Mouse (Mus musculus) ES-E14 (cell line): ENCODE data around the gene Rplp1. TPM values are rescaled to one million over a fixed set of nuclear protein-coding genes. Genes with fewer than 3 reads are reported as not detected.

Experiments used
- DNase-seq: peaks from one replicate; pipeline ENCODE4 v3.0.0-alpha.2; 2013; ENCODE audit warnings: low read depth, low spot score
- H3K27ac ChIP-seq: 2 replicates; pipeline ENCODE4 v1.5.1; 2012; ENCODE audit warnings: low read depth, mild to moderate bottlenecking, low read length, moderate library complexity, mixed read lengths; ENCODE audit not compliant: poor library complexity, insufficient read depth, severe bottlenecking
- H3K36me3 ChIP-seq: 2 replicates; pipeline ENCODE4 v1.6.1; 2012; ENCODE audit warnings: mild to moderate bottlenecking, low read length, moderate library complexity, mixed read lengths; ENCODE audit not compliant: control insufficient read depth, poor library complexity, insufficient read depth, severe bottlenecking
- H3K4me1 ChIP-seq, 2 experiments: fragments of 150-350 bp in 1 of 2; sonication (generic) in 1 of 2; 2 replicates each; pipeline ENCODE4 v1.6.1; 2012; ENCODE audit warnings: low read length in 2 of 2, mild to moderate bottlenecking in 1 of 2, mixed read lengths in 1 of 2; ENCODE audit not compliant: control insufficient read depth in 2 of 2, insufficient read depth in 2 of 2, poor library complexity in 1 of 2
- H3K4me3 ChIP-seq, 2 experiments: fragments of 150-350 bp in 1 of 2; sonication (generic) in 1 of 2; 2 replicates each; pipeline ENCODE4 v1.5.1; 2012; ENCODE audit warnings: low read length in 2 of 2, low read depth in 1 of 2, mild to moderate bottlenecking in 1 of 2, mixed read lengths in 1 of 2; ENCODE audit not compliant: insufficient read depth in 1 of 2, poor library complexity in 1 of 2, severe bottlenecking in 1 of 2
- H3K9ac ChIP-seq: 2 replicates; pipeline ENCODE4 v1.6.1; 2012; ENCODE audit warnings: low read depth, mild to moderate bottlenecking, low read length, mixed read lengths; ENCODE audit not compliant: poor library complexity, insufficient read depth, severe bottlenecking
- H3K9me3 ChIP-seq: fragments of 150-350 bp; sonication (generic); 2 replicates; pipeline ENCODE4 v1.6.1; 2012; ENCODE audit warnings: low read depth, mild to moderate bottlenecking, low read length; ENCODE audit not compliant: control insufficient read depth, insufficient read depth
- CHD2 ChIP-seq: IDR thresholded peaks from 2 replicates; pipeline ENCODE4 v1.6.1; 2014; ENCODE audit warnings: mild to moderate bottlenecking, low read depth, low read length, inconsistent platforms
- HCFC1 ChIP-seq: IDR thresholded peaks from 2 replicates; pipeline ENCODE4 v1.6.1; 2012; ENCODE audit warnings: low read length, inconsistent platforms, borderline replicate concordance; ENCODE audit not compliant: insufficient read depth
- MAFK ChIP-seq: IDR thresholded peaks from 2 replicates; pipeline ENCODE4 v1.6.1; 2014; ENCODE audit warnings: mild to moderate bottlenecking, low read depth, low read length, inconsistent platforms; ENCODE audit not compliant: insufficient read depth
- ZC3H11A ChIP-seq: IDR thresholded peaks from 2 replicates; pipeline ENCODE4 v1.6.1; 2012; ENCODE audit warnings: low read depth, mild to moderate bottlenecking, inconsistent platforms, low read length, borderline replicate concordance
- ZNF384 ChIP-seq: IDR thresholded peaks from 2 replicates; pipeline ENCODE4 v1.6.1; 2012; ENCODE audit warnings: low read depth, low read length, inconsistent platforms
- in situ Hi-C, 2 experiments: fragments of 600-800 bp; cut with MboI; formaldehyde crosslinking; loops; one replicate each; pipeline ENCODE4 v1.15.1; 2025; ENCODE audit warnings: low sequenced_read_pairs in 2 of 2, inconsistent platforms in 1 of 2; ENCODE audit not compliant: unreplicated experiment in 2 of 2
- total RNA-seq: library from RNA; depleted of rRNA; stranded (reverse); fragments of 300-350 nt; gene quantifications from 2 replicates; pipeline ENCODE4 v1.2.3, GENCODE M21; 2012; rRNA removed

The Rplp1 gene
- total RNA-seq, 1 experiment, result 9,468 TPM

GRCm38 (mm10) chr9:61872246-61872941 lies 41.9 kb downstream of the Rplp1 start:
- Histone ChIP-seq H3K36me3 (no peaks in the 10 kb centered on the region), H3K27ac (no peak overlapping the region), H3K4me3 (no peak overlapping the region), H3K4me1 (peaks cover 0 to 4% of the 10 kb centered on the region in 2 experiments; a peak in 2 of 4 replicates), H3K9me3 (no peaks in the 10 kb centered on the region; the same call in 1 of the 2 replicates), H3K9ac (no peak overlapping the region)
- no peak for DNase-seq
- TF ChIP-seq CHD2 (no peak), HCFC1 (no peak), ZC3H11A (no peak), ZNF384 (no peak), MAFK (no peak)
- in situ Hi-C loops, result no loop called here

- Histone ChIP-seq H3K9ac (no peak overlapping the region), H3K4me3 (no peak overlapping the region), H3K36me3 (no peaks in the 10 kb centered on the region), H3K4me1 (no peaks in the 10 kb centered on the region), H3K9me3 (no peaks in the 10 kb centered on the region; the same call in 1 of the 2 replicates), H3K27ac (no peak overlapping the region)
- in situ Hi-C loops, result no loop called here
- TF ChIP-seq ZC3H11A (no peak), CHD2 (no peak), ZNF384 (no peak), HCFC1 (no peak), MAFK (no peak)
- no peak for DNase-seq
Measured at GRCm38 (mm10) chr9:61871839-61872238, 42.5 kb downstream of the Rplp1 start.

GRCm38 (mm10) chr9:61867659-61868058 lies 46.7 kb downstream of the Rplp1 start:
- Histone ChIP-seq H3K9me3 (no peaks in the 10 kb centered on the region; the same call in 1 of the 2 replicates), H3K9ac (no peak overlapping the region), H3K36me3 (no peaks in the 10 kb centered on the region), H3K4me1 (no peaks in the 10 kb centered on the region), H3K27ac (no peak overlapping the region), H3K4me3 (no peak overlapping the region)
- DNase-seq, result no peak
- in situ Hi-C loops, result no loop called here
- TF ChIP-seq ZC3H11A (no peak), HCFC1 (no peak), ZNF384 (no peak), MAFK (no peak), CHD2 (no peak)

Other genes with a start within 250 kb of the Rplp1 start
- 84.3 and 87.1 TPM in 2 replicates for gene Kif23, start 32.2 kb upstream of the Rplp1 start, total RNA-seq
- 0.27 and 0.63 TPM in 2 replicates for gene Paqr5, start 112.3 kb upstream of the Rplp1 start, total RNA-seq
- 44.8 and 52.6 TPM in 2 replicates for gene Glce, start 208.1 kb upstream of the Rplp1 start, total RNA-seq